Mouse (Mus musculus) activated CD4-positive, CD25-positive, alpha-beta regulatory T cell (primary cell): ENCODE results near the gene Sec24d. TPM values are rescaled to one million over a fixed set of nuclear protein-coding genes. Genes with fewer than 3 reads are reported as not detected.

ENCODE experiments used
- polyA plus RNA-seq, 2 experiments: library from polyadenylated mRNA; unstranded; fragments of 100-300 nt; shearing (Covaris generic); gene quantifications; one replicate each; pipeline ENCODE4 v1.2.1; 2017

Sec24d gene
- 10 to 100 TPM; 13.1 to 20.9 TPM for polyA plus RNA-seq

GRCm38 (mm10) chr3:123266753-123267651 is at the start of gene Sec24d:
Gene Sec24d, plus strand, starts transcription at chr3:123267455.

GRCm38 (mm10) chr3:123235921-123236320 is 31.3 kb upstream of the Sec24d start, which contains the start of gene Synpo2:
Gene Synpo2, minus strand, starts transcription at chr3:123236149.

GRCm38 (mm10) chr3:123385486-123386156 is 118.4 kb downstream of the Sec24d start, which contains the start of gene Mettl14:
Gene Mettl14, minus strand, starts transcription at chr3:123386108.

Other genes with a start within 250 kb of the Sec24d start
- gene Myoz2, start 232.4 kb upstream of the Sec24d start, polyA plus RNA-seq, result under 1 TPM in 1 of 2 experiments, not detected in 1; 0.25 TPM
- under 1 TPM in 1 of 2 experiments, not detected in 1; 0.52 TPM for gene Synpo2, start 31.3 kb upstream of the Sec24d start, polyA plus RNA-seq
- 10 to 100 TPM; 16.4 to 24.0 TPM for gene Mettl14, start 118.7 kb downstream of the Sec24d start, polyA plus RNA-seq
- gene Prss12, start 179.5 kb downstream of the Sec24d start, polyA plus RNA-seq, result 1 to 10 TPM in 1 of 2 experiments, under 1 TPM in 1; 0.09 to 1.1 TPM